Mouse (Mus musculus): ENCODE measurements around the gene Elane.

DNA sequence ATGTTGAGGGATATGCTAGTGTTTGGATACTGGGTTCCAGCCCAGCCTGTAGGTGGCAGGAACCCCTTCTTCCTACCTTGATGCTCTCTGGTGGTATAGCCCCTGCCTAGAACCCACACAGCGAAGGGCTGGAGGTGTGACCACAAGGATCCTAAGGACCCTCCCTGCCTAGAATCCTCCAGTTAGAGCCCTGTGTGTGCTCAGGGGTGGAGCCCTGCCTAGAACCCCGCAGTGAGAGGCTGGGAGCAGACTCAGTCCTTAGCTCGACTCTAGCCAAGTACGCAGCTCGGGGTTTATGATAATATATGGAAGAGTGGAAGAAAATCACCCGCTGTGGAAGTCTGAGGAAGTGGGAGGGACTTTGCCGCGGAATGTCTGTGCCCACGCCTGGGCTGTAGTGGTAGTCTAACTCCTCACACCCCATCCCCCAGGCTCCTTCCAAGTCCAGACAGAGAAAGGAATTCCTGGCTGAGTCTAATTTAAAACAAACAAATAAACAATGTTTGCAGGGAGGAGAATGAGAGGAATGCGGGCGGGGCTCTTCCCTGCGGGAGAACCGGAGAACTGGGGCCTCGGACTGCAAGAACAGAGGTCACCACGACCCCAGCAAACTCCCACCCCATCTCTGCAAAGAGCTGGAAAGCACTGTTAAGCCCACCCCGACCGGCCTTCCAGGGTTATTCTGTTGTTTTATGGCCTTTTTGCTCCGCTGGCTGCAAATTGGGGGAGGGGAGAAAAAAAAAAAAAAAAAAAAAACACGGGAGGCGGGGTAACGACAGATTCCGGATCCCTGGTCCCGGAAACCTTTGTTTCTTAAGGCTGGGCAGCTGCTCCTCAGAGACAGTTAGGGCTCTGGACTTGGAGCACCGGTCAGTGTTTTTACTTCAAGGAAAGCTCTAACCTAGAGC is 45.1 kb upstream of the Elane start:
- TF ChIP-seq GATA1 (IDR thresholded peaks at IDR 0.05; ENCODE audit: borderline replicate concordance, low read length) = no peak
- no peak for TF ChIP-seq FLI1 (IDR thresholded peaks at IDR 0.05; ENCODE audit: low read length)
